Mouse (Mus musculus) midbrain, embryonic 15.5 days (tissue): Measurements from ENCODE around the gene Syt13. TPM values are rescaled to one million over a fixed set of nuclear protein-coding genes. Genes with fewer than 3 reads are reported as not detected.

Experiments
- ATAC-seq: fragments of 200-750 bp; cut with Nextera tagmentation; replicated peaks from 2 replicates; pipeline ENCODE4 v1.8.0; 2017; ENCODE audit warnings: moderate TSS enrichment
- H3K27ac ChIP-seq: fragments of 300-500 bp; sonication (generic); 2 replicates; pipeline ENCODE4 v1.5.1; 2015; ENCODE audit warnings: mild to moderate bottlenecking, inconsistent platforms
- H3K27me3 ChIP-seq: fragments of 300-500 bp; sonication (generic); replicated peaks from 2 replicates; pipeline ENCODE4 v1.6.1; 2015; ENCODE audit warnings: inconsistent platforms
- H3K36me3 ChIP-seq: fragments of 300-500 bp; sonication (generic); replicated peaks from 2 replicates; pipeline ENCODE4 v1.6.1; 2015; ENCODE audit warnings: inconsistent platforms
- H3K4me1 ChIP-seq: fragments of 300-500 bp; sonication (generic); 2 replicates; pipeline ENCODE4 v1.6.1; 2015; ENCODE audit warnings: inconsistent platforms
- H3K4me2 ChIP-seq: fragments of 300-500 bp; sonication (generic); 2 replicates; pipeline ENCODE4 v1.6.1; 2015; ENCODE audit warnings: inconsistent platforms, mild to moderate bottlenecking, moderate library complexity
- H3K4me3 ChIP-seq: fragments of 300-500 bp; sonication (generic); 2 replicates; pipeline ENCODE4 v1.5.1; 2015; ENCODE audit warnings: mild to moderate bottlenecking, inconsistent platforms
- H3K9ac ChIP-seq: fragments of 300-500 bp; sonication (generic); 2 replicates; pipeline ENCODE4 v1.6.1; 2015; ENCODE audit warnings: mild to moderate bottlenecking, inconsistent platforms
- H3K9me3 ChIP-seq: fragments of 300-500 bp; sonication (generic); 2 replicates; pipeline ENCODE4 v1.6.1; 2016; ENCODE audit warnings: inconsistent platforms
- whole genome bisulfite sequencing: fragments of 180-500 bp; shearing (Covaris S2); methylation state at CpG from one replicate; pipeline ENCODE4 v1.1.7; 2015; ENCODE audit warnings: mixed read lengths; 5-methylcytosine and 5-hydroxymethylcytosine counted together
- polyA plus RNA-seq: library from polyadenylated mRNA; unstranded; fragments of >200 nt; fragmentation: Nextera tagmentation; extraction: Ambion mirVana; gene quantifications from 2 replicates; pipeline ENCODE4 v1.2.1, GENCODE M21; 2015

The Syt13 gene
- polyA plus RNA-seq, 1 experiment from 2014 or later, result 88.7 TPM

DNA sequence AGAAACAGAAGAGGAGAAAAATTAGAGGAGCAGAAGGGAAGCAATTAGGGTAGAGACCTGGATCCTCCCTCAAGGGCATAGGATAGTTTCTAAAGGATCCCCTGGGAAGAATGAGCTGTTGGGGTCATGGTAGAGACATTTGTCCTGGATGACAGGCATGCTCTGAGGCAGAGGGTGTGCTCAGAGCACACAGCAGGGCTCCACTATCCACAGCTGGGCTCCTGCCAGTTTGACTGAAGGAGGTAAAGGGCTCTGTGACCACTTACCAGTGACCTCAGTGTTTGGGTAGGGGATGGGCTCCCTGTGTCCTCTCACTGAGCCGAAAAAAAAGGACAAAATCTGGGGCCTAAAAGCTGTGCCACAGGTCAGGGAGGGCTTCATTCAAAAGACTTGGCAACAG lies 34.6 kb downstream of the Syt13 start:
- WGBS, result 59% methylated on average over 1 of the region's 1 CpGs
- H3K27ac ChIP-seq, result no peak overlapping the region

DNA sequence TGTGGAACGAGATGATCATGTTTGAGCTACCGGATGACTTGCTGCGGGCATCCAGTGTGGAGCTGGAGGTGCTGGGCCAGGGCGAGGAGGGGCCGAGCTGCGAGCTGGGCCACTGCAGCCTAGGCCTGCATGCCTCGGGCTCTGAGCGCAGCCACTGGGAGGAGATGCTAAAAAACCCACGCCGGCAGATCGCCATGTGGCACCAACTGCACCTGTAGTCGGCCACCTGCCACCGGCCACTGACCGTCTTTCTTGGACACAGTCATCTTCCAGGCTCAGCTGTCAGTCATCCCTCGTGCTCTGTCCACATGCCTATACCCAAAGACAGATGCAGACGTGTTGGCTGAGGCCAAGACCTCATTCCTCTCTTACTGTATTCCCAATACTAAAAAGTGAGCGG lies 38.6 kb downstream of the Syt13 start:
- Histone ChIP-seq H3K27me3 (no peaks in the 10 kb centered on the region), H3K4me1 (peaks cover 12% of the 10 kb centered on the region), H3K4me2 (no peak overlapping the region), H3K36me3 (no peaks in the 10 kb centered on the region), H3K27ac (no peak overlapping the region), H3K9ac (no peak overlapping the region), H3K4me3 (no peak overlapping the region), H3K9me3 (no peaks in the 10 kb centered on the region)
- 91% methylated on average over 17 of the region's 17 CpGs for WGBS
- no peak for ATAC-seq

More for the DNA sequence above, 34.6 kb downstream of the Syt13 start:
- Histone ChIP-seq H3K4me2 (no peak overlapping the region), H3K9me3 (no peaks in the 10 kb centered on the region), H3K36me3 (no peaks in the 10 kb centered on the region), H3K27me3 (no peaks in the 10 kb centered on the region), H3K4me3 (no peak overlapping the region), H3K4me1 (peaks cover 24% of the 10 kb centered on the region), H3K9ac (no peak overlapping the region)
- no peak for ATAC-seq

DNA sequence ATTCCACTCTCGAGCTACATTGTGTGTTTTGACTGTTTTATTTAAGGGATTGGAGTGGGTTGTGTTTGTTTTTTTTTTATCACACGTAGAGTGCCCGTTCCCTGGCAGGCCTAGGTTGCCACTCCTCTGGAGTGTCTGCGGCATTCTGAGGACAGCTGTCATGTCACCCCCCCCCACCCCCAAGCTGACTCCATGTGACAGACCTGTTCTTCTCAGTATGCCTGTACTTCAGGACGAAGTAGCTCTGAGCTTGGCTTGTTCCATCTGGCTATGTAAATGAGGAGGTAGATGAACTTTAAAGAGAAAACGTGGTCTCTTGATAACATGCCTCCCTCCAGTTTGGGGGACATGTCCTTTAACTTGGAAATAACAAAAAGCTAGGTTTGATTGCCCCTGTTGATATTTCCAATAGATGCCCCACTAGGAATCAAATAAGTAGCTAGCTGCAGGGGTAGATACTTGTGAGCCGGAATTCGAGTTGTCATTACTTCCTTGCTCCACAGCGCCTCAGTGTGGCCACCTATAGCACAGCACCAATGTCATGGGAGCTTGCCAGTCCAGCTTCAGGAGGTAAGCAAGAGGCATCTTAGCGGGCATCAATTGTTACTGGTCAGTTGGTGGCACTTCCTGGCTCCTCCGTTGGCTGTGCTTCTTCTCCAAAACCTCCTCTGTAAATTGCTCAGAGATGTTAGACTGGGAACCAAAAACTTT lies 39.7 kb downstream of the Syt13 start:
- Histone ChIP-seq H3K4me3 (no peak overlapping the region), H3K4me2 (no peak overlapping the region), H3K4me1 (0 out of 2 replicates have a peak, but pooled peaks cover 1% of the 10 kb centered on the region), H3K27ac (no peak overlapping the region), H3K9me3 (no peaks in the 10 kb centered on the region), H3K9ac (no peak overlapping the region), H3K27me3 (no peaks in the 10 kb centered on the region), H3K36me3 (no peaks in the 10 kb centered on the region)
- no peak for ATAC-seq
- 42% methylated on average over 11 of the region's 11 CpGs for WGBS

DNA sequence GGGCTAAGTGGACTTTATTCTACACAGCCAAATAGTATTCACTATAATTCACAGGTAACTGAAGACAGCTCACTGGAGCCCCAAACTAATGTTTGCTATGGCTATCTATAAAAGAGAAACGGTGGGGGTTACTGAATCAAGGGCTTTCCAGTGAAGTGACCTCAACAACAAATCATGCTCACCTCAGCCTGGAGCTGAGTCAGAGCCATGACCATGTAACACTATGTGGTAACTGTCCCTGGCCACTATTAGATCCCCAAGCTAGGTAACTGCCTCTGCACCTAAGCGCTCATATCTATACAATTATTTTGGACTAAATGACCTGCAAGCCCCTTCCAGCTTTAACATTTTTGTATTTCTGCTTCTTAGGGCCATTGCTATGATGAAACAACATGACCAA lies 42.0 kb downstream of the Syt13 start:
- no peak for ATAC-seq
- WGBS, result 84% methylated on average over 2 of the region's 2 CpGs
- Histone ChIP-seq H3K4me1 (no peaks in the 10 kb centered on the region), H3K4me2 (no peak overlapping the region), H3K4me3 (no peak overlapping the region), H3K27me3 (no peaks in the 10 kb centered on the region), H3K9ac (no peak overlapping the region), H3K9me3 (no peaks in the 10 kb centered on the region), H3K36me3 (no peaks in the 10 kb centered on the region), H3K27ac (no peak overlapping the region)

DNA sequence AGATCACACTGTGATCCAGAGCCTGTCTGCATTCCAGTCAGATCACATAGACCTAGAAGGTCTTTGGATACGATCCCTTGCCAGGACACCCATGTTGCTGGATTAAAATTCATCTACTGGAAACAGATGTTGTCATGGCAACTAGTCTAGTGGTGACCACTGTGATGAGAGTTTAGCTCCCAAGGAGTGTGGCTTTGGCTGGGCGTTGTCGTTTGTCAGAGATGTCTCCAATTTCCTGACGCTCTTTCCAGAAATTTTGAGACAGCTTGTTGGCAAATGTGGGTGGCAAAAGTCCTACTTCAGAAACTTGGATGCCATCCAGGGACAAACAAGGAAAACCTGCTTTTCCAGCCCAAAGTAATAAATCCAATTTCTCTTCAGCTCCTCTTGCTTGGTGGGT lies 43.7 kb downstream of the Syt13 start:
- Histone ChIP-seq H3K9ac (no peak overlapping the region), H3K9me3 (no peaks in the 10 kb centered on the region), H3K27me3 (no peaks in the 10 kb centered on the region), H3K4me1 (no peaks in the 10 kb centered on the region), H3K4me2 (no peak overlapping the region), H3K27ac (no peak overlapping the region), H3K4me3 (no peak overlapping the region), H3K36me3 (no peaks in the 10 kb centered on the region)
- 52% methylated on average over 4 of the region's 4 CpGs for WGBS
- ATAC-seq, result no peak

DNA sequence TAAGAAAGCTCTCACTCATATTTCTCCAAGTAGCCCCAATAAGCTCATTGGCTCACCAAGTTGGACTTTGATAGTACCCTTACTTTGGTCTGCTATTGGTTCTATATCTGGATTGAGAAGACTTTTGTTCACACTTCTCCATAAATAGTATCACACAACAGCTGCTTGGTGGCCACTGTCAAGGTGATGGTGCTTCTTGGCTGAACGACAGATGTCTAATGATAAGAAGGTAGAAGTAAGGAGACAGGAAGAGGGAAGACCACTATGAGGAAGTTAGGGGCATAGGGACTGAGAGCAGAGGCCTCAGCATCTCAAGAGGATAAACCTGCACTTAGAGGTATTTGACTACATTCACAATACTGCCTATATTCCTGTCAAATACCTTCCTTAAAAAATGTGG lies 49.4 kb downstream of the Syt13 start:
- peaks cover 18% of the 10 kb centered on the region for H3K4me1 ChIP-seq
- no peak overlapping the region for H3K4me2 ChIP-seq
- no peak overlapping the region for H3K27ac ChIP-seq
- H3K27me3 ChIP-seq, result no peaks in the 10 kb centered on the region
- H3K36me3 ChIP-seq, result no peaks in the 10 kb centered on the region
- no peak overlapping the region for H3K9ac ChIP-seq
- ATAC-seq, result no peak
- no peaks in the 10 kb centered on the region for H3K9me3 ChIP-seq
- no peak overlapping the region for H3K4me3 ChIP-seq
- WGBS, result 82% methylated on average over 1 of the region's 1 CpGs

DNA sequence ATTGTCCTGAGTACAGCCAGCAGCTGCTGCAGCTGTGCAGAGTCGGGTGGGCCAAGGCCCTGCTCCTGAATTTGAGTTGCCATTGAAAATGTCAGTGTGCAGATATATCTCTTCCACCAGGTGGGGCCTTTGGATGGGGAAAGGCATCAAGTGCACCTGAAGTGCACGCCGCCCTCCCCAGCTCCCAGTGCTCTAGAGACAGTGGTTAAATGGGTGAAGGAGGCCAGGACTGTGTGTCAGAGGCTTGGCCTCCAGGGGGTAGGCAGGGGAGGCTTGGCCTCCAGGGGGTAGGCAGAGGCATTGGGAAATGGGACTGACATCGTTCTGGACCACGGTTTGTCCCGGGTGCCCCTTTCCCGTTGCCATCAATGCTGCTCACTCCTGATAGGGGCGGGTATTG lies 51.4 kb downstream of the Syt13 start:
- 55% methylated on average over 8 of the region's 8 CpGs for WGBS
- peak; percentile 55 for ATAC-seq
- H3K27ac ChIP-seq, result no peak overlapping the region
- peaks cover 18% of the 10 kb centered on the region for H3K4me1 ChIP-seq
- H3K4me2 ChIP-seq, result no peak overlapping the region
- H3K9me3 ChIP-seq, result no peaks in the 10 kb centered on the region
- no peaks in the 10 kb centered on the region for H3K27me3 ChIP-seq
- H3K36me3 ChIP-seq, result no peaks in the 10 kb centered on the region
- H3K9ac ChIP-seq, result no peak overlapping the region
- no peak overlapping the region for H3K4me3 ChIP-seq

DNA sequence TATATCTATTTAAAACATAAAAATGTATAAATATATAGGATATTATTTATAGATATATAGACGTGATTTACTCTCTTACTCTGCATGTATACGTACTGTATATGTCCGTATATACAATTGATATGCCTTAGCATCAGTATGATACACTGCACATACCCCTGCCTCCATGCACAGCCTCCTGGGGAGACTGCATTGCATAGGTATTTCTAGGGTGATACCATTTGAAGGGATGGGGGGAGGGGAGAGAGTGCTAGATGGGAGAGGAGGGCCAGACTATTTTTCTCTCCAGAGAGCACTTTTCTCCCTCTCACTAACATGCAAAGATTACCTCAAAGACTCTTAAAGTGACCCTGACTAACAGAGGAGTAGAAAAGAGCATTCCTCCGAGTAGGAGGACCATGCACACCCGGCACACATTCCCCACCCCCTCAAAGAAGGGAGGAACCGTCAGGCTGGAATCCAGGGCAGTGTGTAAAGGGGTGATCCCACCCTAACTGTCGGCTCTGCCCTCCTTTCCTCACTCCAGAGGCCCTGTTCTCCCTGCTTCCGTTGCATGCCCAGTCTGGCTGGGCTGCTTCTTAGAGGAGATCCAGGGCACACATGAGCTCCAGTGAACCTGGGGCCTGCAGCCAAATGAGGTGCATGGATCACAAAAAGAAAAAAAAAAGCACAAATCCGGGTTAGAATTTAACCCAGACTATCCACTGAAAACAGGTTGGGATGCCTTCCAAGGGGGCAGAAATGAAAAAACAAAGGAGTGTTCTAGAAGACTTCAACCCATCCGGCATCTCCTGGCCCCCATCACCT lies 52.3 kb downstream of the Syt13 start:
- Histone ChIP-seq H3K36me3 (peaks cover 4% of the 10 kb centered on the region; the same call in 1 of the 2 replicates), H3K27me3 (no peaks in the 10 kb centered on the region), H3K9me3 (no peaks in the 10 kb centered on the region), H3K9ac (no peak overlapping the region), H3K27ac (no peak overlapping the region), H3K4me1 (peaks cover 18% of the 10 kb centered on the region), H3K4me2 (no peak overlapping the region), H3K4me3 (no peak overlapping the region)
- ATAC-seq, result peak; percentile 57; the same call in 1 of the 2 replicates
- WGBS, result 27% methylated on average over 10 of the region's 10 CpGs

DNA sequence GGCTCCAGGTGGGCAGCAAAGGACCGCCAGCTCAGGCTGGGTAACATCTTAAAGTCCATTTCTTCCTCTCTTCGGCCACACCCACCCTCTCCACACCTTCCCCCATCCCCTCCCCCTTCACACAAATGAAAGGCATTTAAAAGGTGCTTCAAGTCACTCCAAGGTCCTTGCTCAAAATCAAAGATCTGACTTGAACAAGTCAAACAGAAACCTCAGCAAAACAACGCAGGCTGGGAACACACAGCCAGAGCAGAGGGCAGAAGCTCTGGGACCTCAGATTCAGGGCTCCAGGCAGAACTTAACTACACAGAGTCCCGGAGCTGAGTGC lies 52.9 kb downstream of the Syt13 start:
- 57% methylated on average over 4 of the region's 4 CpGs for WGBS
- no peak overlapping the region for H3K27ac ChIP-seq

DNA sequence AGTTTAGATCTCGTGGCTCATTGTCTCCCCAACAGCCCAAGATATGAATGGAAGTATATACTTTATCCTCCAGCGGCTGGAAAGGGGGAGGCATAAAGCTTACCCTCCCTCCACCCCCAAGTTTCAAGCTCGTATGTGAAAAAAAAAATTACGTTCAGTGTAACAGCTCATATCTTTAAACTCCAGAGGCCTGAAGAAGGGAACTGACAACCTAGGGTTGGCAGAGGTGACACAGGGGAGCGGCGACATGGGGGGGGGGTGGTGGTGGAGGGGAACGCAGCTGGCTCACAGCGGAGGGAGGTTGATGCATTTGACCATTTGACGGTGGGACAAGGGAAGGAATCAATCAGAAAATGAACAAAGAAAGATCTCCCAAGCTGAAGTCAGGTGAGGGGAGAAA lies 56.2 kb downstream of the Syt13 start:
- no peak overlapping the region for H3K4me3 ChIP-seq
- H3K4me1 ChIP-seq, result peaks cover 18% of the 10 kb centered on the region
- no peaks in the 10 kb centered on the region for H3K9me3 ChIP-seq
- no peak overlapping the region for H3K27ac ChIP-seq
- H3K4me2 ChIP-seq, result no peak overlapping the region
- 83% methylated on average over 9 of the region's 9 CpGs for WGBS
- peaks cover 26% of the 10 kb centered on the region for H3K36me3 ChIP-seq
- no peak overlapping the region for H3K9ac ChIP-seq
- H3K27me3 ChIP-seq, result no peaks in the 10 kb centered on the region
- ATAC-seq, result no peak

More for the DNA sequence above, 52.9 kb downstream of the Syt13 start:
- H3K36me3 ChIP-seq, result peaks cover 9% of the 10 kb centered on the region
- no peak overlapping the region for H3K9ac ChIP-seq
- no peaks in the 10 kb centered on the region for H3K9me3 ChIP-seq
- ATAC-seq, result no peak
- H3K4me3 ChIP-seq, result no peak overlapping the region
- peaks cover 18% of the 10 kb centered on the region for H3K4me1 ChIP-seq
- no peak overlapping the region for H3K4me2 ChIP-seq
- no peaks in the 10 kb centered on the region for H3K27me3 ChIP-seq

DNA sequence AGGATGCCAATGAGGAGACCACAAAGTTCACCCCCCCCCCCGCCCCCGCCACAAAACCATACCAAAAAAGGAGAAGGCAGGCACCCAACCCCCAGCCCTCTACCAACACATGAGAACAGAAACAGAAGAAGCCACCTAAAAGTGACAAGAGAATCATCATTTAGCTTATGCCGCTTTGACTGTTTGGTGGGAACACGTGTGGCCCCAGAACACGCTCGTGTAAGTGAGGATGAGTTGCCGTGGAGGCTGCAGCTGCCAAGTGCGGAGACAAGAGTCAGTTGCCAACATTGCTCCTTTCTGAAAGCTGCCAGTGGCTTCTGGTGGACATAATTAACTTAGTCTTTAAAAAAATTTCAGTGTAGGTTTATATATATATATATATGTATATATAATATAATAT lies 56.6 kb downstream of the Syt13 start:
- Histone ChIP-seq H3K9ac (no peak overlapping the region), H3K4me2 (no peak overlapping the region), H3K4me3 (no peak overlapping the region), H3K36me3 (peaks cover 26% of the 10 kb centered on the region), H3K4me1 (peaks cover 15% of the 10 kb centered on the region), H3K27me3 (no peaks in the 10 kb centered on the region), H3K9me3 (no peaks in the 10 kb centered on the region), H3K27ac (no peak overlapping the region)
- ATAC-seq, result no peak
- WGBS, result 89% methylated on average over 8 of the region's 8 CpGs

DNA sequence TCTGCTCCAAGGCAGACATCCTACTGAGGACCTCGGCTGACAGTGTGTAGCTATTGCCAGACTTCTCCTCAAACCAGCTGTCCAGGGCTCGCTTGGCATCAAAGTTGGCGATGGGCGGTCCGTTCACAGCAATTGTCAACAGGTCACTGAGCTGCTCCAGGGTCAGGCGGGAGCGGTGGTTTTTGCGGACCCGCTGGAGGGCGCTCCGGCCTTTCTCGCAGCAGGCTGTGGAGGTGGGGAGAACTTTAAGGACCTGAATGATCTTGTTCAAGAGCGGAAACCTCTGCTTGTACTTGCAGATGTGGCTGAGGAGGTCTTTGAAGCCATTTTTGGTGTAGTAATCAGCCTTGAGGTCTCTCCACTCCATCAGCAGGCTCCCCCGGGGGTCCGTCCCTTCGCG lies 57.2 kb downstream of the Syt13 start:
- 90% methylated on average over 17 of the region's 17 CpGs for WGBS
- no peak overlapping the region for H3K4me2 ChIP-seq
- no peak overlapping the region for H3K27ac ChIP-seq
- H3K4me1 ChIP-seq, result peaks cover 10% of the 10 kb centered on the region
- ATAC-seq, result no peak
- H3K9me3 ChIP-seq, result no peaks in the 10 kb centered on the region
- H3K36me3 ChIP-seq, result peaks cover 26% of the 10 kb centered on the region
- no peak overlapping the region for H3K4me3 ChIP-seq
- H3K27me3 ChIP-seq, result no peaks in the 10 kb centered on the region
- H3K9ac ChIP-seq, result no peak overlapping the region

DNA sequence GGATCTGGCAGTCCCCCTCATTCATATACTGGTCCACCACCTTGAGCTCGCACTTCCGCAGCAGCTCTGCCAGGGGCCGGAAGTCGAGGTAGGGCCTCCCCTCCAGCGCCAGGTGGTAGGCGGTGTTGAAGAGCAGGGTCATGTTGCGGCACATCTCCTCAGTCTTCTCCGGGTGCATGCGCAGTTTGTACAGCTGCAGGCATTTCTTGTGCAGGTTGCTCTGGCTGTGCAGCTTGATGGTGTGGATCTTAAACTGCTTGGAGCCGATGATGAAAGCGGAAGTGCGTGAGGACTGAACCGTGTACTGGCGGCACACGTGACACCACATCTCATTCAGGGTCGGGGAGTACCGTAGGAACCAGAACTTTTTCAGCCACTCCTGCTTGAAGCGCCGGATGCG lies 58.7 kb downstream of the Syt13 start:
- Histone ChIP-seq H3K36me3 (peaks cover 26% of the 10 kb centered on the region), H3K27ac (no peak overlapping the region), H3K9me3 (no peaks in the 10 kb centered on the region), H3K4me3 (no peak overlapping the region), H3K4me2 (no peak overlapping the region), H3K4me1 (no peaks in the 10 kb centered on the region), H3K27me3 (no peaks in the 10 kb centered on the region), H3K9ac (no peak overlapping the region)
- WGBS, result 98% methylated on average over 20 of the region's 20 CpGs
- no peak for ATAC-seq
